Mouse (Mus musculus) ES-E14 (cell line): ENCODE data around the gene Acvrl1. TPM values are rescaled to one million over a fixed set of nuclear protein-coding genes. Genes with fewer than 3 reads are reported as not detected.
A peak's percentile ranks its signal among the peaks of the same experiment; 100 is the strongest.

Source experiments
- DNase-seq: peaks from one replicate; pipeline ENCODE4 v3.0.0-alpha.2; 2013; ENCODE audit warnings: low read depth, low spot score
- H3K27ac ChIP-seq: 2 replicates; pipeline ENCODE4 v1.5.1; 2012; ENCODE audit warnings: low read depth, mild to moderate bottlenecking, low read length, moderate library complexity, mixed read lengths; ENCODE audit not compliant: poor library complexity, insufficient read depth, severe bottlenecking
- H3K36me3 ChIP-seq: 2 replicates; pipeline ENCODE4 v1.6.1; 2012; ENCODE audit warnings: mild to moderate bottlenecking, low read length, moderate library complexity, mixed read lengths; ENCODE audit not compliant: control insufficient read depth, poor library complexity, insufficient read depth, severe bottlenecking
- H3K4me1 ChIP-seq, 2 experiments: fragments of 150-350 bp in 1 of 2; sonication (generic) in 1 of 2; 2 replicates each; pipeline ENCODE4 v1.6.1; 2012; ENCODE audit warnings: low read length in 2 of 2, mild to moderate bottlenecking in 1 of 2, mixed read lengths in 1 of 2; ENCODE audit not compliant: control insufficient read depth in 2 of 2, insufficient read depth in 2 of 2, poor library complexity in 1 of 2
- H3K4me3 ChIP-seq, 2 experiments: fragments of 150-350 bp in 1 of 2; sonication (generic) in 1 of 2; 2 replicates each; pipeline ENCODE4 v1.5.1; 2012; ENCODE audit warnings: low read length in 2 of 2, low read depth in 1 of 2, mild to moderate bottlenecking in 1 of 2, mixed read lengths in 1 of 2; ENCODE audit not compliant: insufficient read depth in 1 of 2, poor library complexity in 1 of 2, severe bottlenecking in 1 of 2
- H3K9ac ChIP-seq: 2 replicates; pipeline ENCODE4 v1.6.1; 2012; ENCODE audit warnings: low read depth, mild to moderate bottlenecking, low read length, mixed read lengths; ENCODE audit not compliant: poor library complexity, insufficient read depth, severe bottlenecking
- H3K9me3 ChIP-seq: fragments of 150-350 bp; sonication (generic); 2 replicates; pipeline ENCODE4 v1.6.1; 2012; ENCODE audit warnings: low read depth, mild to moderate bottlenecking, low read length; ENCODE audit not compliant: control insufficient read depth, insufficient read depth
- CHD2 ChIP-seq: IDR thresholded peaks from 2 replicates; pipeline ENCODE4 v1.6.1; 2014; ENCODE audit warnings: mild to moderate bottlenecking, low read depth, low read length, inconsistent platforms
- HCFC1 ChIP-seq: IDR thresholded peaks from 2 replicates; pipeline ENCODE4 v1.6.1; 2012; ENCODE audit warnings: low read length, inconsistent platforms, borderline replicate concordance; ENCODE audit not compliant: insufficient read depth
- MAFK ChIP-seq: IDR thresholded peaks from 2 replicates; pipeline ENCODE4 v1.6.1; 2014; ENCODE audit warnings: mild to moderate bottlenecking, low read depth, low read length, inconsistent platforms; ENCODE audit not compliant: insufficient read depth
- ZC3H11A ChIP-seq: IDR thresholded peaks from 2 replicates; pipeline ENCODE4 v1.6.1; 2012; ENCODE audit warnings: low read depth, mild to moderate bottlenecking, inconsistent platforms, low read length, borderline replicate concordance
- ZNF384 ChIP-seq: IDR thresholded peaks from 2 replicates; pipeline ENCODE4 v1.6.1; 2012; ENCODE audit warnings: low read depth, low read length, inconsistent platforms
- in situ Hi-C, 2 experiments: fragments of 600-800 bp; cut with MboI; formaldehyde crosslinking; loops; one replicate each; pipeline ENCODE4 v1.15.1; 2025; ENCODE audit warnings: low sequenced_read_pairs in 2 of 2, inconsistent platforms in 1 of 2; ENCODE audit not compliant: unreplicated experiment in 2 of 2
- total RNA-seq: library from RNA; depleted of rRNA; stranded (reverse); fragments of 300-350 nt; gene quantifications from 2 replicates; pipeline ENCODE4 v1.2.3, GENCODE M21; 2012

Acvrl1 gene
- total RNA-seq, 1 experiment: 3.3 TPM

GRCm38 (mm10) chr15:101143494-101143893, 15.2 kb downstream of the Acvrl1 start:
- in situ Hi-C loops: no loop called here
- H3K27ac ChIP-seq: no peak overlapping the region
- DNase-seq: no peak

GRCm38 (mm10) chr15:101144176-101144575, 15.9 kb downstream of the Acvrl1 start:
- Histone ChIP-seq H3K36me3 (no peaks in the 10 kb centered on the region), H3K9me3 (no peaks in the 10 kb centered on the region), H3K4me1 (peaks cover 21 to 27% of the 10 kb centered on the region in 2 experiments), H3K27ac (no peak overlapping the region), H3K9ac (no peak overlapping the region), H3K4me3 (no peak overlapping the region)
- in situ Hi-C loops: no loop called here
- no peak for TF ChIP-seq MAFK
- TF ChIP-seq HCFC1: no peak
- no peak for TF ChIP-seq ZC3H11A
- no peak for TF ChIP-seq CHD2
- no peak for TF ChIP-seq ZNF384
- DNase-seq: no peak

More at GRCm38 (mm10) chr15:101143494-101143893, 15.2 kb downstream of the Acvrl1 start:
- H3K4me3 ChIP-seq: no peak overlapping the region
- no peaks in the 10 kb centered on the region for H3K9me3 ChIP-seq
- TF ChIP-seq HCFC1 (no peak), MAFK (no peak), CHD2 (no peak), ZNF384 (no peak), ZC3H11A (no peak)
- no peak overlapping the region for H3K9ac ChIP-seq
- H3K36me3 ChIP-seq: no peaks in the 10 kb centered on the region
- peaks cover 21 to 27% of the 10 kb centered on the region in 2 experiments for H3K4me1 ChIP-seq

- no peaks in the 10 kb centered on the region for H3K9me3 ChIP-seq
- no peak for DNase-seq
- H3K9ac ChIP-seq: no peak overlapping the region
- in situ Hi-C loops: no loop called here
- no peak overlapping the region for H3K4me3 ChIP-seq
- H3K36me3 ChIP-seq: no peaks in the 10 kb centered on the region
- peaks cover 21 to 27% of the 10 kb centered on the region in 2 experiments for H3K4me1 ChIP-seq
- no peak overlapping the region for H3K27ac ChIP-seq
- no peak for TF ChIP-seq ZNF384
- no peak for TF ChIP-seq HCFC1
- no peak for TF ChIP-seq MAFK
- TF ChIP-seq ZC3H11A: no peak
- no peak for TF ChIP-seq CHD2
Measured at GRCm38 (mm10) chr15:101144779-101145178, 16.5 kb downstream of the Acvrl1 start.

GRCm38 (mm10) chr15:101145424-101146099, 17.2 kb downstream of the Acvrl1 start:
- TF ChIP-seq ZNF384: no peak
- TF ChIP-seq ZC3H11A: peak; percentile 6; the same call in 1 of the 2 replicates
- no peak for TF ChIP-seq HCFC1
- peak overlapping the region; percentile 25; the same call in 1 of the 2 replicates for H3K9ac ChIP-seq
- peak; percentile 78 for DNase-seq
- in situ Hi-C loops: no loop called here
- H3K4me3 ChIP-seq: peak overlapping the region in 1 of 2 experiments; percentile 22; a peak in 1 of 4 replicates
- H3K27ac ChIP-seq: no peak overlapping the region
- H3K36me3 ChIP-seq: no peaks in the 10 kb centered on the region
- no peaks in the 10 kb centered on the region for H3K9me3 ChIP-seq
- H3K4me1 ChIP-seq: peaks cover 16 to 26% of the 10 kb centered on the region in 2 experiments
